Mouse (Mus musculus) thymus, postnatal 36 days (tissue): ENCODE results near the gene Bbc3.

ENCODE experiments used
- DNase-seq, 2 experiments: peaks; one replicate each; pipeline ENCODE4 v3.0.0; 2022; ENCODE audit warnings: mixed read lengths in 2 of 2

Bbc3 gene

GRCm38 (mm10) chr7:16319216-16319615 lies 11.0 kb downstream of the Bbc3 start:
- no peak for DNase-seq

- no peak for DNase-seq
These were observed 12.3 kb downstream of the Bbc3 start for GRCm38 (mm10) chr7:16320479-16320878.

- no peak for DNase-seq
These were observed 16.5 kb downstream of the Bbc3 start for GRCm38 (mm10) chr7:16324661-16325060.

- DNase-seq, result peak; percentile 48 to 53
These were observed 17.9 kb downstream of the Bbc3 start for GRCm38 (mm10) chr7:16325920-16326606.

GRCm38 (mm10) chr7:16326607-16326971 lies 18.4 kb downstream of the Bbc3 start:
- DNase-seq, result no peak

- DNase-seq, result no peak
These were observed 21.0 kb downstream of the Bbc3 start for GRCm38 (mm10) chr7:16329146-16329545.

- peak in 1 of 2 experiments; percentile 22 for DNase-seq
These were observed 29.5 kb downstream of the Bbc3 start for GRCm38 (mm10) chr7:16337733-16338132.

- no peak for DNase-seq
These were observed 36.4 kb downstream of the Bbc3 start for GRCm38 (mm10) chr7:16344598-16344997.

GRCm38 (mm10) chr7:16345297-16345696 lies 37.1 kb downstream of the Bbc3 start:
- DNase-seq, result no peak

- DNase-seq, result no peak
These were observed 41.8 kb downstream of the Bbc3 start for GRCm38 (mm10) chr7:16349999-16350398.

- no peak for DNase-seq
These were observed 47.8 kb downstream of the Bbc3 start for GRCm38 (mm10) chr7:16355854-16356594.

- no peak for DNase-seq
These were observed 49.4 kb downstream of the Bbc3 start for GRCm38 (mm10) chr7:16357602-16358001.

- DNase-seq, result peak; percentile 16 to 27
These were observed 56.1 kb downstream of the Bbc3 start for GRCm38 (mm10) chr7:16364319-16364718.

- no peak for DNase-seq
These were observed 56.8 kb downstream of the Bbc3 start for GRCm38 (mm10) chr7:16364901-16365500.

GRCm38 (mm10) chr7:16366133-16366646 lies 58.0 kb downstream of the Bbc3 start:
- no peak for DNase-seq

GRCm38 (mm10) chr7:16366669-16367068 lies 58.5 kb downstream of the Bbc3 start:
- DNase-seq, result no peak
